Mouse (Mus musculus) adipocyte (in vitro differentiated cells): ENCODE measurements around the gene Cd44.

ENCODE experiments used
- DNase-seq: peaks from one replicate; pipeline ENCODE4 v3.0.0-alpha.2; 2016; ENCODE audit warnings: low spot score

Gene Cd44

DNA sequence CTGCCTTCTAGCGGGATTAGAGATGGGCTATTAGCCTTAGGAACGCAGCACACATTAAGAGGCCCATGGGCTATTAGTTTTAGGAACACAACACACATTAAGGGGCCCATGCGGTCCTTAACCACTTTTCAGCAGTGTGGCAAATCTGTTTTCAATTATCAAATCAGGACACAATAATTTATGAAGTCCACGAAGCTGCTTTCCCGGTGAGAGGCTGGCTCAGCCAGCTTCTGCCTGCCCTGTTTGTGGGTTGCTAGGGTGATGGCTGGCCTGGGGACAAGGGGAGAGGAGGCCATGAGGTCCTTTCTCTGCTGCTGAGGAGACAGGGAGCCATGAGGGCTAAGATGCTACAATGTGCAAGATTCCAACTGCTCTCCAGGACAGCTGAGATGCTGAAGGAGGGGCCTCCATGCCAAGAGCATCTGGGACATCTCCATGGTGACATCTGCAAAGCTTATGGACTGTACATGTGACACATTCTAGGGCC, 81.2 kb downstream of the Cd44 start:
- DNase-seq, result no peak

DNA sequence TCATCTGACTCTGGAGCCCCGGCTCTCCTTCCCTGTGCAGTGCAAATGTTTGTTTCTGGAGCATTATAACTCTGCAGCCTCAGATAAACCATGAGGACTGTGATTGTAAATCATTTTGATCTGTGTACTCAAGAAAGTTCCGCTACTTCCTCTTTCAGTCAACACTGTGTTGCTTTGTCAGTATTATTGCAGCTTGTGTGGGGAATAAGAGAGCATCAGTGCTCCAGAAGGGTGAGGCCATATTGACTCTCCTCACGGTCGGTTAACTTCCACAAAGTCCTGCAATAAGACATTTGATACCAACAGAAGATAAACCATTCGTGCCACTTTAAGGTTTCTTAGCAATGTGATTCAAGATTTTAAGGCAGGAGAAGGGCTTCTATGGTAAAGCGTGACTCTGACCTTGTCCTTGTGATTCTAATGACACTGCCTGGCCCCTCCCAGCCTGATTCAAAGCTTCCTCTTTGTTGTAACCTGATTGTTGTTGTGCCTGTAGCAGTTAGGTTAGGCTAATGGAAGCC, 86.1 kb downstream of the Cd44 start:
- no peak for DNase-seq

DNA sequence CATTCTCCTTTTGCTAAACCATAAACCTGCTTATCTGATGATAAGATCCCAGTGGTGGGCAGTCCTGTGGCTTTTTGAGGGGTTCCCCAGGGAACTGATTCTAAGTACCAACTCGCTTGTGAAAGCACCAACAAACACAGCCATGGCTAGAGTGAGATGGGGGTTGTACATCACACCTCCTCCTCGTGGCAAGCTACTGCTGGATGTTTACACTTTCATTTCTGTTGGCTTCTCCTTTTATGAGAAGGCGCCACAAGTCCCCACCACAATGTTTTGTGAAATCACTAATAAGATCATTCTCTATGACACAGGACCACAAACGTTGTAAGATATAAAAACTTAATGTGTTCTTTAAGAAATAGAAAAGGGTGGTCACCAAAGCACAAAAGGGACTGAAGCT, 88.7 kb downstream of the Cd44 start:
- no peak for DNase-seq

DNA sequence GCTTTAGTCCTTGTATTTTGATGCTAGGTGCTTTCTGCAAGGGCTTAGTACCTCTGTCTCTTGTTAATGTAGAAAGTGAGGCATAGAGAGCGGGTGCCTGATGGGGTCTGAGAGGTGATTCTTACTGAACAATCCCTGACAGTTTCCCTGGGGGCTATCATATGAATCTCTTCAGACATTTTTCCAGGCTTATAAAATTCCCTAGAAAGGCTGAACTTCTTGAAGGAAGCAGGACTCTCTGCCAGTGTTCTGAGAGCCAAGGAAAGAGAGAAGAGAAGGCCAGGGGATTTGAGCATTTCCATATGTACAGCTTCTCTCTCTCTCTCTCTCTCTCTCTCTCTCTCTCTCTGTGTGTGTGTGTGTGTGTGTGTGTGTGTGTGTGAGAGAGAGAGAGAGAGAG, 92.0 kb downstream of the Cd44 start:
- DNase-seq, result no peak

DNA sequence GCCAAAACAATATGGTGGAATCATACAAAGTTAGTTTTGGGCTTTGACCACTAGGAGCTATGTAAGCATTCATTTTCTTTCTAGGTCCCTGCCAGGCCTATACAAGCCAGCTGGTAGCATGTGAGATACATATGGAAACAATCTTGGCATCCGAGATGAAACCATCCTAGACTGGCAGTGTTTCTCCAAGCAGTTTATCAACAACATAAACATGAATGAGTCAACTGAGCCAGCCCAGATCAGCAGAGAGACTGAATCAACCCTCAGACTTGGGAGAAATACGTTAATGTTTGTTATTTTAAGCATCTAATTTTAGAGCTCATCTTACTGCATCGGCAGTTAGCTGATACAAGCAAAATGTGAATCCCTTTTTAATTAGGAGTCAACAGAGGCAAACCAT, 93.8 kb downstream of the Cd44 start:
- peak; percentile 16 for DNase-seq

DNA sequence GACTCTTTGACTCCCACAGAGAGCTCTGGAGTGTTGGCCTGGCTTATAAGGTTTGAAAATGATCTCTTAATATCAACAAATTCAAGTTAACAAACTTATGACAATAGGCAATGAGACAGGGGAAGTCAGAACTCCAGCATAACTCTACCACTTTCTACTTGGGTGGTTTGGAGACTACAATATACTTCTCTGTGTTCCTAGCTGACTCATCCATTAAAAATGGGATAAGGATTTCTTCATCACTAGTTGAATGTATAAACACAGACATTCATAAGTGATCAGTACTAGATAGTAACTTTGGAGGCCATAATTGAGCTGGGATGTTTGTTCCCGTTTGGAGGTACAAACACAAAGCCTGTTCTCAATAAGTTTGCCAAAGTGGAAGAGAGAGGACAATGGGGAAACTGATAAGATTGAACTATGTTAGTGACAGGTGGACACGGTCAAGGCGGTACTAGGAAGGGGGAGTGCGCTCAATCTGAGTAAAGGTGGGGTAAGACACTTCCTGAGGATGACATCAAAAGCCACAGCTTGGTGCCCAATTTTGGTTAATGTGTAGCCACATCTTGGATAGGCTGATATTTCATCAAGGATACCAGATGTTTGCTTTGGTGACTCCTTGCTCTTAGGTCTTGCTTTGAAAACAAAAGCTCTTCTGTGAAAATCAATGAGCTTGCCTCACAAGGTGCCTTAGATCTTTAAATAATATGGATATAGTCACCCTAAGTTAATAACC, 95.5 kb downstream of the Cd44 start:
- no peak for DNase-seq

DNA sequence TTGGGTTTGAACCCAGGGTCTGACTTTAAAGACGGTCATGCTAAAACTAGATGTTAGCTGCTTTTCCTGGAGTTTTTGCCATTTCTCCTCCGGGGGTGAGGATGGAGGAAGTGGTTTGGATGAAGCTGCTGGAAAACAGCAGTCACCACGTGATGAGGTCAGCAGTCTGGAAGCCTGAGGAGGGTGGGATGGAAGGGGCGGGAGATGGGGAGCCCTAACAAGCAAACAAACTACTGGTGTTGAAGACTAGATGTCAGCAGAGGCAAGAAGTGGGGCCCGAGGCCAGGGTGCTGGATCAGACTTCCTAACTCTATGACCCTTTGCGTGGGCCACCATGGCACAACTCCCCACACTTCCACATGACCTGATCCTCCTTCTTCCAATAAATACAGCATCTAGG, 96.2 kb downstream of the Cd44 start:
- DNase-seq, result no peak

DNA sequence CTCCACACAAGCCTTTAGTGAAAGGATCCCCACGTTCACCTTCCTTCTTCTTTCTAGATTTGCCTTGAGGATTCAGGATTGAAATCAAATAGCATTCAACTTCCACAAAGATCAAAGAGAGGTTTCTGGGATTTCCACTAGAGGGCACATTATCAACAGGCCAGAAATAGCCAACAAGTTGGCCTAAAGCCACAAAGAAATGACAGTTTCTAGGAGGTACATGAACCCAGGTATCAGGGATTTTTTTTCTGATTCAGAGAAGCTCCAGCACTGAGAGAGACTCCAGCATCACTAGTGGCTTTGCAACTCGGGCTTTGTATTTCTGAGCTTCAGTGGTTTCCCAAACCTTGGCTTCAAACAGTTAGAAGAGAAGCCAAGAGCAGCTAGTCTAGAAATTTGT, 97.4 kb downstream of the Cd44 start:
- DNase-seq, result peak; percentile 80

DNA sequence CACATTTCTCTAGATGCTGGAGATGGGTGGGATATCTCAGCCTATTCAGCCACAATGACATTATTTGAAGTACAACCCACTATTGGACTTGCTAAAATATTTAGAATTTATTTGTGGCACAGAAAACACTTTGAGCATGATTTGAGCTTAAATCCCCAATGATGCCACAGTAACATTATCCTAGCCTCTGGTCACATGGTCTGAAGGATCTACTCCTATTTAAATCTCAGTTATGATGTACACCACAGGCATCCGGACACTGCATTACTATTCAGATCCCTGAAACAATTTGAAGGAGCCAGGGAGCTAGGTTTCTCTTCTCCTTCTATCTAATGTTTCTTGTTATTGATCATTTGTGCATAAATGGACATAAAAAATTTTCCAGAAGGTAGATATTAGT, 99.6 kb downstream of the Cd44 start:
- no peak for DNase-seq

DNA sequence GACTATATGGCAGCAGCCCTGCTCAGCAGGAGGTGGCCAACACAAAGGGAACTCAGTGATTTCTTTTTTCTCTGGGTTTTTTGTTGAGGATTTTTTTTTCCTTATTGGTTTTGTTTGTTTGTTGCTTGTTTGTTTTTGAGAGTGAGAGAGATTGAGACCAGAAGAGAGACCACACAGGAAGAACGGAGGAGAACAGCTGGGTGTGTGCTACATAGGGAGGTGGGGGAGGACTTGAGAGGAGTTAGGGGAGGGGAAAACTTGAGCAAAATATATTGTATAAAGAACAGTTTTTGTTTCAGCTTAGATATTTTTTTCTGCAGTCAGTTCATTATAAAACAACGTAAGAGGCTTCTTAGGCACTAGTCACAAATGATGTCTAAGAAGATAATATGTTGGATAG, 103.3 kb downstream of the Cd44 start:
- no peak for DNase-seq

DNA sequence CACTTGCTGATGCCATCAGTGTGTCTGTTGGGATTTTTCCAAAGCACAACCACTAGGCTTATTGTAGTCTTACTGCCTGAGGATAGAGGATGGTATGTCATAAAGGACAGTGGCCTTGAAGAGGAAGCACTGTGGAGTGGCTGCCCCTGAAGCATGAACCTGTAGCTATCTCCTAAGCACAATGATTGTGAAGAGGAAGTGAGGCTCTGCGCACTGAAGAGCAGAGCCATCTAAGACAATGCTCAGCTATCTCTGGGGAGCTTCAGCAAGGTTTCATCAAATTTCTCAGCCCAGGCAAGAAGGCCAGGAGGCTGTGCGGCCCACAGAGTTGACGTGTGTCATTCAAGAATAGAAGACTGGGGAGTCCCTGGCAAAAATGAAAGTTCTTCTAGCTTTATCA, 106.4 kb downstream of the Cd44 start:
- DNase-seq, result no peak

DNA sequence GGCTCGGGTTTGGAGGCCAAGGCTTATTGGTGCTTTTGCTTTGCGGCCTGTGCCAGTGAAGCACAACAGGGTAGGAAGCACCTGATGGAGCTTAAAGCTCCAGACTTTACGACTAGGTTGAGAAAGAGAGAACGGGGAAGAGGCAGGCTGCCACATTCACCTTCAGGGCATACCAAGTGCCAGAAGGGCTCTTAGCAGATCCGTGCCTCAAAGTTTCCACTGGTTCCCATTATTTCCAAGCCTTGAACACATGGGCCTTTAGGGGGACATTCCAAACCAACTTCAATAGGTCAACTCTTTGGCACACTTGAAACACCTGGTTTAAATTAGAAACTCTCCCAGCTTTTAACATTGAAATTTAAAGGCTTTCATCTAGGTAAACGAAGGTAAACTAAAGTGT, 108.7 kb downstream of the Cd44 start:
- DNase-seq, result no peak

DNA sequence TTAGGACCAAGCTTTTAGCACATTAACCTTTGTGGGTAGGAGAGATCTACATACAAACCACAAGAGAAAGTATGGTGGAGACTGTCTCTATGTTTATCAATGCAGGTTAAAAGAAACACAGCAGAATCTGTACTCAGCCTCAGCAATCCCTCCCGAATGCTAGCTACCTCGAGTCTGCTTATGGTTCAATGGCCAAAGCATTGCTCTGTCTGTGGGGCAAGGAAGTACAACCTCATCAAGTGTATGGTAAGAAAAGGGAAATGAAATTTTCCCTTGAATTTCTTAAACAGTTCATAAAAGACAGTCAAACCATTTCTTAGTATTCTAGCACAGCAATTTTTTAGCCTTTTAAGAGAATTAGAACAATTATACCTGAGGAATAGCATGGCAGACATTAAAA, 109.8 kb downstream of the Cd44 start:
- DNase-seq, result no peak

DNA sequence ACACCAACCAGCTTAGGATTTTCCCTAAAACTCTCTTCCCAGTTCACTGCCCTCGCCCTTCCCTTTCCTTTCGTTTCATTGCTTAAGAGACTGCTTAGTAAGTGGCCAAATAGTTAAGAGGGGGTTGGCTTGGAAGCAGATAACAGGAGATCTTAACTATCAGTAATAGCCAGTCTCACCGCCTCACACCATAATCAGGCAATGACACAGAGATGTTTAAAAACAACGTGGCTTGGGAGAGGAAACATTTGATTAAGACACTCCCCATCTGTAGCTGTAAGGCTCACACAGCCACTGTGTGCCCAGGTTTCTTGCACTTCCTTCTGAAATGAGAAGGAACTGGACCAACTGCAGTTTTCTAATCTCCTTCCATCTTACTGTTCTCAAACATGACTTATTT, 115.8 kb downstream of the Cd44 start:
- no peak for DNase-seq

DNA sequence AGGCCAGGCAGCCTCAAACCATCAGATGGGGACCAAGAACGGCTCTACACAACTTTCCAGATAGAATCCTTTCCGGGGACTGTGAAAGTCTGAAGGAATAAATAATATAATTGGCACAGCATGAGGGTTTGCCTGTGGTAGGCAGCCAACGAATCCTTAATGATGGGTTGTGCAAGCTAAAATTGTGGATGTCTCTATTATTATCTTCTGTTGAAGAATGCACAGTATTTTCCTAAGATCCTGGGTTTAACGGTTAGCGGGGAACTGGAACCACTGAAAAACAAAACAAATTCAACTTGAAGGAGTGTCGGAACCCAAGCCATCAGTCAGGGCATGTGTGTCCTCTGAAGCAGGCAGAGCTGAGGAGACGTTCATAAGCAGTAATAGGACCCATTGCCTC, 118.7 kb downstream of the Cd44 start:
- no peak for DNase-seq

DNA sequence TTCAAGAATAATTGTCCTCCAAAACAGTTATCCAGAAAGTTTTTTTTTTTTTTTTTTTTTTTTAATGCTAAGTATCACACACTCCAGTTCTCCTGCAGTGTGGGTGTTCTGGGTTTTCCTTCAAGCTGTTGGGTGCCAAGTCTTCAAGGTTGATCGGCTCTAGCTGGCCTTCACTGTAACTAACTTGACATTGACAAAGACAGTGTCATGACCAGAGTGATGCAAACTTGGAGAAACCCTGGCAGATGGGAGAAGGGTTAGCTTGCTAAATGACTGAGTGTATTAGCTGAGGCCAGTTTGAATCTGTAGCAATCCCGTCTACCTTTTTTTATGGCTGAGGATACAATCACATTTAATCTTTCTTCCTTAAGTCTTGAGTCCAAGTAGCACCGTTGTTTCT, 123.3 kb downstream of the Cd44 start:
- DNase-seq, result no peak

DNA sequence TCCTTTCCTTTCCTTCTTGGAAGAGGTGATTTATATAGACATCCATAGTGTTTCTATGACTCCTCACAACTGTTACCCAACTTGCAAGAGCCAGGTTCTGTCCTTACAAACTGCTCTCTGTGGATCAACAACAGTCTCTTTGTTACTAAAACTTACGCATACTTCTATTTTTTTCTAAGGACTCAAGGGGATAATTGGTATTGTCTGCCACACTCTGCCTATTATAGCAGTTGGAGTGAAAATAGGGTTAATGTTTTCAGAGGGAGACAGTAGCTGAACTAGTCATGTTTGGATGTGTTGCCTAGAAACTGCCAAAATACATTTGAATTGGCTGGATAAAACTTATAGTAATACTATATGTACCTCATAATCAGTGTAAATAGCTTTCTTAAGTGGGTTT, 125.9 kb downstream of the Cd44 start:
- no peak for DNase-seq

DNA sequence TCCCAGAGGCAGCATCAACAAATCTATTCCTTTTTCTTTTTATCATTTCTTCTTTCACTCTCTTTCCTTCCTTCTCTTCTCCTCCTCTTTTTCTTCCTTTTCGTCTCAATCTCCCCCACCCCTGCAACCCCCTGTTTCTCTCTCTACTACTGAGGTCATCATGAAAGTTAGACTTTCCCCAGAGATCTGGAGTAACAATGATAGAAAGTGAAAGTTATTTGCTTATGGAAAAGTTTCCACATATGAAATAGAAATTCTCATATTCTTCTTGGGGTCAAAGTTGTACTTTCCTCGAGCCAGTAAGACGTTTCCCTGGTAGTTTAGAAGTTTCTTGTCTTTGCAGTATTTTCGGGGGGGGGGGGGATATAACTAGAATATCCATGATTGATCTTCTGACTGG, 126.8 kb downstream of the Cd44 start:
- no peak for DNase-seq

DNA sequence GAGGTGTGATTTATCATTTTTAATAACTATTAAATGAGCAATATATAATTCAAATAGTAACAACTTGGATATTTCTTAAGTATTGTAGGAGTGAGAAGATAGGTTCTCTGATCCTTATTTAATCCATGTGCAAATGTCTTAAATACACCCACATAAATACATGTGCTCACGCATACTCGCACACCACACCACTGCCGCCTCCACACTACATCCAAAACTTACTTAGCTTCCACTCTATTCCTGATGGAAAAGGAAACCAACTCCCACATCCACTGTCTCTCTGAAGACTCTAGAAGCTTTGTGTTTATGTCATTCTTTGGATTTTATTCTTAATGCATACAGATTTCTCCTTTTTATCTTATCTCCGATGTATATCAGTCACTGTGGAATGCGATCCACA, 129.2 kb downstream of the Cd44 start:
- DNase-seq, result no peak

DNA sequence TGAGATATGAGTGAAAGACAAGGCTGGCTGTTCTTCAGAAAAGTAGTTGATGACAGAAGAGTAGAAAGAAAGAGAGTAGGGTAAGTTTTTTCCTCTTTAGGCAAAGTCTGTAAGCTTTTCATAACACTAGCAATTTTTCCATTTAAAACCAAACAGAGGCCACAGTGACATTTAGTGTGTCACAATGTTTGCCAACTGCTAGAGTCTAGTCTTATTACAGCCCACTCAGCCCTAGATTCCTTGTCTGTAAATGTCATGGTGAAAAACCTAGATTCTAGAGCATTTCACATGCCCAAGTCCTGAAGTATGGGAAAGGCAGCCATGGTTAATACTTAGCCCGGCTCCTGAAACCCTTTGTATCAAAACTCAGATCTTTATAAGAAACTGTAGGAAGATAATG, 130.2 kb downstream of the Cd44 start:
- no peak for DNase-seq

DNA sequence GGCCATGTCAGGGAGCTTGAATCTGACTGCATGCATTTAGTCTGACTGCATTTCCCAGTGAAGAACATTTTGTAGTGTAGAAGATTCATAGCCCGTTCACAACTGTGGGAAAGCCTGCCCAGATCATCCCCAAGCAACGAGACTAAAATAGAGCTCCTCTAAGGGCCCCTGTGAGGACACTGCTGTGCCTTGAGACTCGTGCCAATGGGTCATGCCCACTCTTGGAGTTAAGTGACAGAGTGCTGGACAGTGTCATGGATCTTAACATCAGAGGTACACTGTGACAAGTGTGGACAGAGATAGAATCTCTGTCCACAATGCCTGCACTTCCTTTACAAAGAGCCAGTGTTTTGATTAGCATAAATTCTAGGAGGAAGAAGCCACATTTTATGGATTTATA, 133.2 kb downstream of the Cd44 start:
- DNase-seq, result no peak

DNA sequence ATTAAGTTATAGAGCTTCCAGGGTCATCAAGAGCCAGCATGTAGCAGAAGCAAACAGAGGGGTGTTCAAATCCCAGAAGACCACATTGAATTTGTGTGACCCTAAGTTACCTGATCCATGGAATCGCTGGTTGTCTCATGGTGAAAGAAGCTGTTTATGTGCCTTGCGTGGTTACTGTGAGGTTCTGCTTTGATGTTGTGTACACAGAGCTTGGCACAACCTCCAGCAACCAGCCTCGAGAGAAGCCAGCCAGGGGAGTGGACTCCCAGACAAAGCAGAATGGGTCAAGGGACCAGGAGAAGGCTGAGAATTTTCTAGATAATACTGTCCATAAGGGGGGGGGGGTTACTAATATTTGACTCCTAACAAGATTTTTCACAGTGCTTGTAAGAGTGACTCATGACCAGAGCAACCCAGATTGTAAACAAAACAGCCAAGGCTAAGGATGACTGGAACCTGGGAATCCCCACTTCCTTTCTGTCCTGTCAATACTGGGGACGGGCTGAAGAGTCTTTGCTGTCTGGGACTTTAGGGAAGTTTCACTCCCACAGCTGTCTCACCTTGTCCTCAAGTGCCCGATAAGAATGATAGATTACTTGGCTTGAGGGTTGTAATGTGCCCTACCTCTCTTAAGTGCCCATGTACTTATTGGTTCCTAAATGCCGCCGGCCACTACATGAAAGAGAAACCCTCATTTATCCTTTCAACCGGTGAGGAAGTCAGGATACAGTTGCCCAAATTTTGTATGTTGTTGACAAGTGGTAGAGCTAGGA, 136.7 kb downstream of the Cd44 start:
- no peak for DNase-seq

DNA sequence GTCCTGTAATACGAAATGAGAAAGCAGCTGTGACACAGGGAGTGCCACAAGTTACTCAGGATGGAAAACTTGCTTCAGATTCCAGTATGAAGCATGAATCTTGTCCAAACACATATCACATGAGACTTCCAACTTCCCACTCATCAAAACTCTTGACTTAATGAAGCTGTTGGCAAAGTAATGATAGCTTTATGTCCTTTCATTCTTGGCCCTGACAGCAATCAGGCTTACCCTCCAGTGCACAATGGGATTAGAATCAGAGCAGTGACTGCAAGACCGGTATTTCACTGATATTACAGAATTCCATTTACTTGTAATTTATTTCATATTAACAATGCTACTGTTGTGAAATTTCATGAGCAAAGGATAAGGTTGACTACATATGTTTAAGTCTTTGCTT, 137.5 kb downstream of the Cd44 start:
- DNase-seq, result no peak

DNA sequence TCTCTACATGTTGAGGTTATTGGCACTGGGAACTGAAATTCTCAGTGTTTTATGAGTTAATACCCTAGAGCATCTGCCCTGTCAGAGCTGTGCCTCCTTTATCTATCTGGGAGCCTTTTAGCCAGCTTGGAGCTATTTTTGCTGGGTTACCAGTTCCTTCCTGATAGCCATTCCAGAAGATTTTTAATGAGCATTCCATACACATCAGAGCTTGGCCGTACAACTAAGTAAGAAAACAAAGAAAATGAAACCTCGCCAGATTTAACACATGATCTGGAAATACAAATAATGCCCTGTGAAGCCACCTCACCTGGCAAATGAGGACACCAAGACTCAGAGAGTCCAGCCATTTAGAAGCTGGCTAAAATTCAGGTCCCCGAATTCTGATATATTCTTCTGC, 138.3 kb downstream of the Cd44 start:
- no peak for DNase-seq
